Mouse (Mus musculus) megakaryocyte, embryonic 14.5 days (primary cell): ENCODE measurements around the gene Slamf8.

Experiments used
- FLI1 ChIP-seq: IDR thresholded peaks from 2 replicates; pipeline ENCODE4 v1.6.1; 2012; ENCODE audit warnings: low read length, inconsistent platforms, mixed read lengths
- GATA1 ChIP-seq: IDR thresholded peaks from 3 replicates; pipeline ENCODE4 v1.6.1; 2012; ENCODE audit warnings: mixed read lengths, low read length, inconsistent platforms, borderline replicate concordance

DNA sequence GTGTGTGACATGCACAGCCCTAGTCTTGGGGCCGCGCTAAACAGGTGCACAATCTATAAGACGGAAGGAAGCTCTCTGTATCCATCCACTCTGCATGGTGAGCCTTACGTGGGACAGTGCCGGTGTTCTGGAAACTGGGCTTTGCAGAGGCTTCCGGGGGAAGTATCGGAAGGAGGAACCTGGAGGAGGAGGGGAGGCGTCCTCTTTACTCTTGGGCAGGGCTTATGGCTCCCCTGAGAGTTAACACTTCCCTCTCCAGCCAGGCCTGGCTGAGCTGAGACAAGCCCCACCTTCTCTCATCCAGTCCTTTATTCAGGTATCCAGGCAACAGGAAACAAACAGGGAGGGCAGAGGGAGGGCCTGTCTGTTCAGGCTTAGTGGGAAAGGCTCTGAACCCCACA, 39.8 kb downstream of the Slamf8 start:
- TF ChIP-seq GATA1 (no peak), FLI1 (no peak)
